Mouse (Mus musculus): ENCODE measurements around the gene Gm42674. TPM values are rescaled to one million over a fixed set of nuclear protein-coding genes. Genes with fewer than 3 reads are reported as not detected.

The Gm42674 gene
- total RNA-seq, 2 experiments from 2014 or later, result not detected

Other genes with a start within 250 kb of the Gm42674 start
- 10 to 100 TPM; 25.8 to 26.3 TPM for gene Slc27a3, start 212.0 kb upstream of the Gm42674 start, total RNA-seq (2021)
- gene Ints3, start 168.3 kb upstream of the Gm42674 start, total RNA-seq (2021), result 10 to 100 TPM; 71.0 to 73.8 TPM
- gene Npr1, start 136.0 kb upstream of the Gm42674 start, total RNA-seq (2021), result 1 to 10 TPM; 3.1 to 3.8 TPM
- 100 to 1,000 TPM; 155 to 161 TPM for gene Ilf2, start 125.8 kb upstream of the Gm42674 start, total RNA-seq (2021)
- gene Snapin, start 110.9 kb upstream of the Gm42674 start, total RNA-seq (2021), result 10 to 100 TPM; 35.4 to 37.2 TPM
- 100 to 1,000 TPM; 193 to 199 TPM for gene Chtop, start 92.4 kb upstream of the Gm42674 start, total RNA-seq (2021)
- gene S100a1, start 87.5 kb upstream of the Gm42674 start, total RNA-seq (2021), result 10 to 100 TPM; 25.2 to 25.4 TPM
- gene S100a13, start 87.5 kb upstream of the Gm42674 start, total RNA-seq (2021), result 10 to 100 TPM in 1 of 2 experiments, 1 to 10 TPM in 1; 9.7 to 12.2 TPM
- gene S100a14, start 75.0 kb upstream of the Gm42674 start, total RNA-seq (2021), result not detected
- 10 to 100 TPM; 46.9 to 51.6 TPM for gene S100a16, start 64.7 kb upstream of the Gm42674 start, total RNA-seq (2021)
- 1 to 10 TPM in 1 of 2 experiments, under 1 TPM in 1; 0.40 to 2.0 TPM for gene S100a3, start 41.3 kb upstream of the Gm42674 start, total RNA-seq (2021)
- gene S100a2, start 11.7 kb upstream of the Gm42674 start, total RNA-seq (2021), result not detected
- gene S100a4, start 1.9 kb downstream of the Gm42674 start, total RNA-seq (2021), result 1 to 10 TPM; 3.3 to 6.2 TPM
- gene S100a5, start 6.6 kb downstream of the Gm42674 start, total RNA-seq (2021), result not detected
- 10 to 100 TPM; 13.1 to 20.7 TPM for gene S100a6, start 11.0 kb downstream of the Gm42674 start, total RNA-seq (2021)
- under 1 TPM; 0.30 to 0.46 TPM for gene S100a7a, start 52.1 kb downstream of the Gm42674 start, total RNA-seq (2021)
- gene S100a8, start 67.1 kb downstream of the Gm42674 start, total RNA-seq (2021), result 1 to 10 TPM; 1.5 to 1.7 TPM
- 1 to 10 TPM; 1.3 to 2.0 TPM for gene S100a9, start 93.8 kb downstream of the Gm42674 start, total RNA-seq (2021)
- not detected for gene Pglyrp4, start 125.0 kb downstream of the Gm42674 start, total RNA-seq (2021)
- not detected for gene Gm5849, start 176.0 kb downstream of the Gm42674 start, total RNA-seq (2021)